Mouse (Mus musculus): ENCODE data around the gene Morf4l1. TPM values are rescaled to one million over a fixed set of nuclear protein-coding genes. Genes with fewer than 3 reads are reported as not detected.
A peak's percentile ranks its signal among the peaks of the same experiment; 100 is the strongest.

The Morf4l1 gene
- total RNA-seq (2021): 100 to 1,000 TPM; 388 to 417 TPM
- long read RNA-seq, transcript Morf4l1-202 (12 exons, 1,824 nt): major isoform, 333 of 501 reads
- long read RNA-seq, transcript Morf4l1-201 (13 exons, 1,882 nt): minor isoform, 62 of 501 reads
- long read RNA-seq, partial matches to known transcripts: 68 of 501 reads
- long read RNA-seq, other reads (novel, unspliced or antisense): 38 of 501 reads

- peak; percentile 96 to 98 for DNase-seq (ENCODE audit: low spot score in 2 of 2)
Measured at GRCm38 (mm10) chr9:90114567-90115307, at the start of gene Morf4l1. TSS of gene Morf4l1 (minus strand) at chr9:90114774.

- DNase-seq (ENCODE audit: low spot score in 2 of 2): peak in 1 of 2 experiments; percentile 48
Measured at GRCm38 (mm10) chr9:90163749-90164095, 49.1 kb upstream of the Morf4l1 start.

- peak; percentile 47 to 53 for DNase-seq (ENCODE audit: low spot score in 2 of 2)
Measured at GRCm38 (mm10) chr9:90162926-90163748, 48.6 kb upstream of the Morf4l1 start, which contains the start of gene Adamts7. TSS of gene Adamts7 (plus strand) at chr9:90163069.

- peak in 1 of 2 experiments; percentile 45 for DNase-seq (ENCODE audit: low spot score in 2 of 2)
Measured at GRCm38 (mm10) chr9:90162243-90162925, 47.8 kb upstream of the Morf4l1 start.

GRCm38 (mm10) chr9:90146869-90147268, 32.3 kb upstream of the Morf4l1 start:
- DNase-seq (ENCODE audit: low spot score in 2 of 2): no peak

- no peak for DNase-seq (ENCODE audit: low spot score in 2 of 2)
Measured at GRCm38 (mm10) chr9:90145788-90146187, 31.2 kb upstream of the Morf4l1 start.

- DNase-seq (ENCODE audit: low spot score in 2 of 2): no peak
Measured at GRCm38 (mm10) chr9:90136678-90136965, 22.0 kb upstream of the Morf4l1 start.

GRCm38 (mm10) chr9:90135963-90136677, 21.5 kb upstream of the Morf4l1 start:
- DNase-seq (ENCODE audit: low spot score in 2 of 2): no peak

GRCm38 (mm10) chr9:90135466-90135865, 20.9 kb upstream of the Morf4l1 start:
- no peak for DNase-seq (ENCODE audit: low spot score in 2 of 2)

GRCm38 (mm10) chr9:90133562-90134355, 19.2 kb upstream of the Morf4l1 start:
- no peak for DNase-seq (ENCODE audit: low spot score in 2 of 2)

- no peak for DNase-seq (ENCODE audit: low spot score in 2 of 2)
Measured at GRCm38 (mm10) chr9:90128636-90129201, 14.1 kb upstream of the Morf4l1 start.

GRCm38 (mm10) chr9:90127146-90127545, 12.6 kb upstream of the Morf4l1 start:
- DNase-seq (ENCODE audit: low spot score in 2 of 2): no peak

- peak; percentile 55 to 76 for DNase-seq (ENCODE audit: low spot score in 2 of 2)
Measured at GRCm38 (mm10) chr9:90126260-90127010, 11.9 kb upstream of the Morf4l1 start.

GRCm38 (mm10) chr9:90125416-90126099, 11.0 kb upstream of the Morf4l1 start:
- no peak for DNase-seq (ENCODE audit: low spot score in 2 of 2)

- DNase-seq (ENCODE audit: low spot score in 2 of 2): no peak
Measured at GRCm38 (mm10) chr9:90124873-90125245, 10.3 kb upstream of the Morf4l1 start.

GRCm38 (mm10) chr9:90124156-90124872, 9.7 kb upstream of the Morf4l1 start:
- no peak for DNase-seq (ENCODE audit: low spot score in 2 of 2)

GRCm38 (mm10) chr9:90122246-90122740, 7.7 kb upstream of the Morf4l1 start:
- DNase-seq (ENCODE audit: low spot score in 2 of 2): no peak

- DNase-seq (ENCODE audit: low spot score in 2 of 2): no peak
Measured at GRCm38 (mm10) chr9:90117234-90117633, 2.7 kb upstream of the Morf4l1 start.

Data from layer of hippocampus, postnatal 10 days (tissue).